Comparison of ENCODE assay signal across 21 mouse cellular contexts in the genomic region with DNA sequence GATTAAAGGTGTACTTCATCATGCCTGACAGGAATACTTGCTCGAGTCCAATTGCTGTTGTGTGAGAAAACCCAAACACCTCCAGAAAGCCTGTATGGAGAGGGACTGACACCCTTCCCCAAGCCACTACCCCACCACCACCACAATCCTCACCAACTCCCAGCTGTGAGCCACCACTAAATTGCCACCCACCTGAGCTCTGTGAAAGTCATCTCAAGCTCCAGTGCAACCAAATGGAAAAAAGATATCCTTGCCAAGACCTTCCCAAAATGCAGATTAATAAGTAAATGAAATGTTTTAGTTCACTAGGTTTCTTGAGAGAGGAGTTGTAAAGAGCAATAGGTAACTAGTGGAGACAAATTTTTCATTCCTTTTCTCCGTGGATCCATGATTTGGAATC. TPM values are rescaled to one million over a fixed set of nuclear protein-coding genes. Genes with fewer than 3 reads are reported as not detected.
"Had no signal": no experiment of that assay in that cellular context is flagged by ENCODE, and none has a peak within 500 bp of the region (broad histone marks: within the 10 kb centered on the region; RNA-seq: fewer than 3 reads in every experiment).

No protein-coding gene starts in this region.

- H3K9ac ChIP-seq: liver, embryonic 14.5 days; liver, postnatal 0 days; lung, embryonic 14.5 days; midbrain, embryonic 12.5 days; midbrain, embryonic 15.5 days; neural tube, embryonic 12.5 days; neural tube, embryonic 15.5 days had no signal

- H3K9me3 ChIP-seq: midbrain, embryonic 12.5 days; midbrain, embryonic 15.5 days; neural tube, embryonic 12.5 days; neural tube, embryonic 15.5 days had no signal

- ATAC-seq: hindbrain, postnatal 0 days; inflammation-experienced regulatory T-cells, adult 6 months; liver, postnatal 0 days; lung, postnatal 0 days; midbrain, embryonic 15.5 days had no signal

- DNase-seq: layer of hippocampus, postnatal 36 days; liver, postnatal 0 days; lung, embryonic 14.5 days; right cerebral cortex, adult 18-20 months; right cerebral cortex, postnatal 14 days; right cerebral cortex, postnatal 4 days; thymus, adult 2 months; thymus, postnatal 14 days; thymus, postnatal 4 days had no signal

- H3K27ac ChIP-seq: hindbrain, postnatal 0 days; kidney, postnatal 0 days; left cerebral cortex, adult 2 months; liver, embryonic 14.5 days; macrophage; midbrain, embryonic 12.5 days; midbrain, embryonic 15.5 days; neural tube, embryonic 12.5 days; stomach, postnatal 0 days had no signal

- H3K4me3 ChIP-seq: left cerebral cortex, adult 2 months; midbrain, embryonic 12.5 days; midbrain, embryonic 15.5 days; neural tube, embryonic 12.5 days; neural tube, embryonic 15.5 days had no signal

- H3K27me3 ChIP-seq: midbrain, embryonic 12.5 days; midbrain, embryonic 15.5 days; neural tube, embryonic 12.5 days; neural tube, embryonic 15.5 days had no signal

- H3K4me2 ChIP-seq: lung, embryonic 14.5 days; midbrain, embryonic 12.5 days; midbrain, embryonic 15.5 days; neural tube, embryonic 12.5 days; neural tube, embryonic 15.5 days had no signal

RNA-seq across cellular contexts. Expression of gene Pllp, which starts 31.4 kb away (rescaled TPM):
- polyA plus RNA-seq: macrophage had no signal
